Mouse (Mus musculus) urinary bladder, postnatal 10 days (tissue): ENCODE measurements around the gene Pde4b.

Experiments
- DNase-seq: peaks from one replicate; pipeline ENCODE4 v3.0.0; 2022; ENCODE audit warnings: low spot score

Pde4b gene

DNA sequence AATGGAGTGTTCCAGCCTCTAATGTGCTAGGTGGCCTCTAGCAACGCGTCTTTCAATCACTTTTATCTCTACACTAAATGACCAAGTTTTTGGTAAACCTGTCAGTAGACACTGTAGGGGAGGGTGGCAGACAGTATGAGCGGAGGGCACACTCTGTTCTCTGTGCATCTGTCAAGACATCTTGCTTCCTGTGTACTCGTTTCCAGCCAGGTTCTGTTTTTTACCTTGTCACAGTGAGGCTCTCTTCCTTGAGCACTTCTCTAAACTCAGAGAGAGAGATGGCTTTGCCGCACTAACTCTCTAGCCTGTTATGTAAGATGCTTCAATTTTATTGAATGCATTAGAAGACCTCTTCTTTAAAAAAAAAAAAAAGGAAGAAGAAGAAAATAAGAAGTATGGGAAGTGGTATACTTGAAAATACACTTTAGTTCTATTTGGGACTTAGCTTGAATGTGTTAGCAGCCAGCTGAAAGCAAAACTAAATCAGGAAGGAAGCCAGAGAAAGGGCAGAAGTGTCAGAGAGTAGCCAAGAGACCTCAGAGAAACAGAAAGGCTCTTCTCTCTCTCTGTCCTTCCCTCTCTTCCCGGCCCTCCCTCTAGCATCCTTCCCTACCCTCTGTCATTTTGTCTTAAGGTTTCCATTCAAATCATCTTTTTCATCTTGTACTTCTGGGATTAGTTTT lies 202.8 kb downstream of the Pde4b start:
- DNase-seq: no peak

DNA sequence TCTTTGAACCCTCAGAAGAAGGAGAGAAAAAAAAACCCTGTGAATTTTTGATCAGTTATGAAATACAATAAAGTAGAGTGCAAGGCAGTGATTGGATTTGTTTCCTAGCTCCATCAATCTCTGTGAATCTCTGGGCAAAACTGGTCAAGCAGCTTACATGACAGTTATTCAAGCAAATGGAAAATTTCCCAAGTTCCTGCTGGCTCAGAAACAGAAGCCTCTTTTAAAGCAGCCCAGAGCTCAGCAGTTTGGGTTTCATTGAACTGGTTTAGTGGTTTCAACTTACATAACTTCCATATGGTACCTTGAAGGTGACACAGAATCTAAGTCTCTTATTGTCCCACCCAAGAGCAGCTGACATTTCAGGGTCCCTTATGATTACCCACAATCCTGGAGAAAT lies 210.2 kb downstream of the Pde4b start:
- no peak for DNase-seq

GRCm38 (mm10) chr4:102302568-102302967 lies 215.2 kb downstream of the Pde4b start:
- DNase-seq: no peak

GRCm38 (mm10) chr4:102307661-102308297 lies 220.4 kb downstream of the Pde4b start:
- no peak for DNase-seq

GRCm38 (mm10) chr4:102310630-102311029 lies 223.3 kb downstream of the Pde4b start:
- DNase-seq: no peak

GRCm38 (mm10) chr4:102316011-102316410 lies 228.7 kb downstream of the Pde4b start:
- DNase-seq: no peak

DNA sequence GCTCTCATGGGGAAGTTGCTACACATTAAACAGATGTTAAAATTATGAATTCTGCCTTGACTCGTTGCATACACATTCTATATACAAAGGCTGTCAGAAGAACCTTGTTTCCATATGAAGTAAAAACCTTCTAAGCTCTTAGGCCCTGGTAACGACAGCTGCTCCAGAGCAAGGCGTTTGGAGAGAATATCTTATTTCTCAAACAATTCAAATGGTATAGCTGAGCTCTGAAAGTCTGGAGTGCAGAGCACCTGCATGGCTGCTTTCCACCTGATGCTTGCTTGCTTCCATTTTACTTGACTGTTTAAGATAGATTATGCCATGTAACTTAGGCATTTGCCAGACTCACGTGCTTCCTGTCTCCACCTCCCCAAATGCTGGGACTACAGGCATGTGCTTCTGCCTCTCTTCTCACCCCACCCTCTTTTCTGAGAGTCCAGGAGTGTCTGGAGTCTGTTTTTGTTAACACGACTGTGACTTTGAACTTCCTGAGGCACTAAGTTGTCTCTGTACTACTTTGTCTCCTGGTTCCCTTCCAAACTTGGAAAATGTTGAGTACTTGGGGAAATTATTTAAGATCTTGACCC lies 229.4 kb downstream of the Pde4b start:
- DNase-seq: no peak

- no peak for DNase-seq
Observed at GRCm38 (mm10) chr4:102318596-102318995, 231.3 kb downstream of the Pde4b start.

GRCm38 (mm10) chr4:102321340-102321739 lies 234.0 kb downstream of the Pde4b start:
- no peak for DNase-seq

DNA sequence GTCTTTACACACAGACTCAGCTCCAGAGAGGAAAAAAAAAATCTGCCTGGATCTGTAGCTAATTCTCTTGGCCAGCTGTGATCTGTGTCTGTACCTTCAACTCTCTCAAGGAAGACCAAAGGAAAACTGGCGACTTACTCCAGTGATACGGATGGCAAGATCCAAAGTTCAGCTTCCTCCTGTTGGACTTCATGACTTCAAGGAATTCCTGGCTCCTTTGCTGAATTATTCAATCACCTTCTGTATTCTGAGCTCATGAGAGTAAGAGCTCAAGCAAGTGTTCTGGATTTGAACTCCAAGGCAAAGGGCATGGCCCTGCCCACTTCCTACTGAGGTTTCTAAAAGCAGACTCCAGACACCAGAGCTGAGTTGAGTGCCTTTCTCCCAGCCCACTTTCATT lies 245.0 kb downstream of the Pde4b start:
- DNase-seq: no peak

DNA sequence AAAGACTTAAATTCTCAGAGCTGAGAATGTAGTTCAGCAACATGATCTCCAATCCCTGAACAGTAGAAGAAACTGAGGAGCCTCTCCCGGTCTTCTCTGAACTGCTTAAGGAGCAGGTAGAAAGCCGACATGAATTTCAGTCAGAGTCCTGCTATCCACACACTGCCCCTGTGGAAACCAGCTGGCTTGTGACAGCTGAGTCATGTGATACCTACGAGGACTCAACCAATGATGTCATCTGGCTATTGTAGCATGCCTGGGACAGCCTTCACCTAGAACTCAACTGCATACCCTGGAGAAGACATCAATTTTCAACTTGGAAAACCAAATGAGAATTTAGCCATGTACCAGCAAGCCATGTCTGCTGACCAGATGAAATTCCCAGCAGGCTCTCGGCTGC lies 245.5 kb downstream of the Pde4b start:
- DNase-seq: no peak

DNA sequence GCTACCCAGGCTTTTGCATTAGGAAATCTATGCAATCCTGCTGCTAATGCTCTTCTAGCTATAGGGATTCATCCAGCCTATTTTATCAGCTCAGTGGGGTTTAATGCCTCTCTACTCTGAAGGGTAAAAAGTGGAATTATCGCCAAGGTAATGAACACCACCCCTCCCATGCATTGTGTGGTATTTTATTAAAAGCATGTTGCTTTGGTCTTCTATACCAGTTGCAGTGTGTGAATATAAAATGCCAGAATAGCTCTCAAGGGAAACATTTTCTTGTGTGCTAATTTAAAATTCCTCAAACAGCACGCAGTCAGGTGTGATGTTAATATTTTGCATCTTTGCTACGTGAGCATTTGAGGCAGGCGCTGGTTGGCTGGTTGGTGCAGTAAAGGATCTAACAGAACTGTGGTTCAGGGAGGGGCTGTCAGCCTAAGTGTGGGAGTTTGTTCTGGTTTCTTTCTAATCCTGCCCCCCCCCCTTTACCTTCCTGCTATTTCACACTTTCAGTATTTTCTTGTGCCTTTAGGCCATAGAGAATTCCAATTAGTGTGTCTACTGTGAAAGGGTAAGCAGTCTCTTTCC lies 259.7 kb downstream of the Pde4b start:
- DNase-seq: no peak

DNA sequence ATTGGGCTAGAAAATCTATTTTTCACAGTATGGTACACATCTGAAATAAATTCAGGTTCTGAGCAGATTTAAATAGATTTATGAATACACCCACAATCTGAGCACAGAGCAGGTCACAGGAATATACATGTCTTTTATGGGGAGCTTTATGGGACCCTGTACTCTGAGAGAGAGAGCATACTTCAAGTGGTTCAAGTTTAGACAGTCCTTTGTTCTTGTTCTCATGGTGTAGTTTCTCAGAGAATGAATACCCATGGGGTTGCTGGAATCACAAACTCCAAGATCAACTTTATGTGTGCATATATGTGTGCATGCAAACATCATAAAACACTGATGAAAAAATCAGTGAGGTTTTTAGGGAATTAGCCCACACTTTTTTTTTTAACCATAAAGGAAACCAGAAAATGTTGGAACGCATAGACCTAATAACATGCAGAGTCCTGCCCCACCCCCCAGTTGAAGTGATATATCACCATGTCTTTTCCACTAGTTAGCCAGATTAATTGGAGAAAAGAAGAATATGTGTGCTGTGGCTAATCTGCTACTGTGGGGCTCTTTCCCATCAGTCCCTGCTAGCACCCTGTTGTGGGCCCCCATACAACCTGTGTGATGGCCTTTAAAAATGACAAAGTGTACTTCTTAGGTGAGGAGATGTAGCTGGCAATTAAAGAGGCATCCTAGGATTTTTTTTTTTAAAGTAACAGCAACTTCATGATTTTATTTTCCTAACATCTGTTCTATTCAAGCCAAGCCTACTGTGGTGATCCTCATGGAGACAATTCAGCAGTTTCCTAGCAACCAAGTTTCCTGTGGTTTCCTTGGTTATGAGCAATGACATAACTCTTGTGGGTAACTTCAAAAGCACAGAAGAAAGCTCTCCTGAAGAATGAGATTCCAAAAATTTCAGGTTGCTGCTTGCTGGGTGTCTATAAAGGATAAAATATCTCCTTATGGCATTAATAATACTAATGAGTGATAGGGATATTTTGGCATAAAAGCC lies 264.4 kb downstream of the Pde4b start:
- no peak for DNase-seq

GRCm38 (mm10) chr4:102353641-102354403 lies 266.5 kb downstream of the Pde4b start:
- DNase-seq: no peak

GRCm38 (mm10) chr4:102368105-102368735 lies 280.9 kb downstream of the Pde4b start:
- no peak for DNase-seq

DNA sequence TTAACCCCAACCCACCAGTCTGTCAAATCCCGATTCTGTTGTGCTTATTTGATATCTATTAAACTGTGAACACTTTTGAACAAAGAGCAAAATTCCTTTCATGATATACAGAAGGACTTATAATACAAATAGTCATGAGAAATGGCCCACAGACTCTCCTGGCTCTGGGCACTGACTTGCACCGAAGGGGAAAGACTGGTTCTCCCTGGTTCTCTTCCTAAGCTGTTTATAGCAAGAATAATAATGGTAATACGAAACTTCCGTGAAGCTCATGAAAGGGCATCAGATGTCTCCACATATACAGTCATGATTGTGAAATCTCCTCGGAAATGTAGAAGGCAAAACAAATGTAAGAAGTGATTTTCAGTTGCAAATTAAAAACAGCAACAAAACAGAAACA lies 287.3 kb downstream of the Pde4b start:
- no peak for DNase-seq

GRCm38 (mm10) chr4:102382763-102383505 lies 295.6 kb downstream of the Pde4b start:
- no peak for DNase-seq

DNA sequence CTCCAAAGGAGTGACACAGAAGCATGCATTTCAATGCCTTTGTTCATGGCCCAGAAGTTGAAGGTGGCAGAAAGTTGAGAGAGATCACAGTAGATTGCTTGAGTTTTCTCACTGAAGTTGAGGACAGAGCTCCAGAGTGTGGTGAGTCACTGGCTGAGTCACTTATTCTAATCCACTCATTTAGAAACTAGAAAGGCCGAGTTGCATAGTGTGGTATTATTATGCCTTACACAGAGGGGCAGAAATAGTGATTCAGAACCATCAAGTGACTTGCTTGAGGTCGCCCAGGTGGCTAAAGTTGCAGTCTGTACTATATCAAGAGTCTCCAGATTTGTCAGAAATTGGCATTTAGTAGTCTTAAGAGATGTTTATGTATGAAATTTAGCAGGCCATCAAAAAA lies 306.3 kb downstream of the Pde4b start:
- no peak for DNase-seq

DNA sequence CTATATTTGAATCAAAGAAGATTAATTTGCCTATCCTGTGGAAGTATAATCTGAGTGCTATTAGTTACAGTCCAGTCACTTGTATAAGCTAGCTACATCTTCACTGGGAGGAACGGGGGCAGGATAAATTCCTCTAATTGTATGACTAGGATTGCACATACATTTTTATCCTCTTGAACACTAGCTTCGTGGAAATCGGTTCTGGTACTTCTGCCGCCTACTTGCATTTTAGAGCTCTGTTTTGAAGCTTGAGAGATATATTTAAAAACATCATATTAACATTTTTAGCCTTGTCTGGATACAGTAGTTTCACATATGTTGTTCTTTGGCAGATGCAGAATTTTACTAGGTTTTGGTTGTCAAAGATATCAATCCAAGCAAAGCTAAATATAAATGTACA lies 310.0 kb downstream of the Pde4b start:
- no peak for DNase-seq

- DNase-seq: no peak
Observed at GRCm38 (mm10) chr4:102398512-102398911, 311.2 kb downstream of the Pde4b start.
